Mouse (Mus musculus) adipocyte (in vitro differentiated cells): ENCODE results near the gene Iqschfp.

ENCODE experiments used
- DNase-seq: peaks from one replicate; pipeline ENCODE4 v3.0.0-alpha.2; 2016; ENCODE audit warnings: low spot score

The Iqschfp gene

GRCm38 (mm10) chr3:67892026-67892705 lies at the start of gene Iqschfp, which contains the start of gene Iqcj:
TSS of gene Iqschfp (plus strand) at chr3:67892232.
TSS of gene Iqcj (plus strand) at chr3:67892220.
- no peak for DNase-seq

- DNase-seq: no peak
These were observed 39.6 kb upstream of the Iqschfp start for GRCm38 (mm10) chr3:67852397-67852796.

- no peak for DNase-seq
These were observed 30.5 kb upstream of the Iqschfp start for GRCm38 (mm10) chr3:67861524-67861923.

- DNase-seq: no peak
These were observed 24.5 kb upstream of the Iqschfp start for GRCm38 (mm10) chr3:67867420-67868065.

- DNase-seq: no peak
These were observed 22.6 kb upstream of the Iqschfp start for GRCm38 (mm10) chr3:67869424-67869823.

GRCm38 (mm10) chr3:67877253-67877652 lies 14.8 kb upstream of the Iqschfp start:
- DNase-seq: no peak

GRCm38 (mm10) chr3:67884335-67884734 lies 7.7 kb upstream of the Iqschfp start:
- no peak for DNase-seq

- no peak for DNase-seq
These were observed 5.9 kb upstream of the Iqschfp start for GRCm38 (mm10) chr3:67886176-67886575.

- DNase-seq: no peak
These were observed 4.8 kb upstream of the Iqschfp start for GRCm38 (mm10) chr3:67887251-67887650.

GRCm38 (mm10) chr3:67892768-67893167 lies 736 bp downstream of the Iqschfp start:
- no peak for DNase-seq

- DNase-seq: no peak
These were observed 10.5 kb downstream of the Iqschfp start for GRCm38 (mm10) chr3:67902517-67902916.

- DNase-seq: no peak
These were observed 16.6 kb downstream of the Iqschfp start for GRCm38 (mm10) chr3:67908586-67908985.

GRCm38 (mm10) chr3:67918098-67918497 lies 26.1 kb downstream of the Iqschfp start:
- no peak for DNase-seq

GRCm38 (mm10) chr3:67918634-67919259 lies 26.7 kb downstream of the Iqschfp start:
- no peak for DNase-seq

GRCm38 (mm10) chr3:67923095-67923494 lies 31.1 kb downstream of the Iqschfp start:
- no peak for DNase-seq

GRCm38 (mm10) chr3:67925453-67925852 lies 33.4 kb downstream of the Iqschfp start:
- no peak for DNase-seq

- DNase-seq: no peak
These were observed 38.5 kb downstream of the Iqschfp start for GRCm38 (mm10) chr3:67930424-67931133.

GRCm38 (mm10) chr3:67931181-67931580 lies 39.1 kb downstream of the Iqschfp start:
- no peak for DNase-seq

- DNase-seq: no peak
These were observed 39.9 kb downstream of the Iqschfp start for GRCm38 (mm10) chr3:67931914-67932313.

GRCm38 (mm10) chr3:67935829-67936228 lies 43.8 kb downstream of the Iqschfp start:
- DNase-seq: no peak

- no peak for DNase-seq
These were observed 55.0 kb downstream of the Iqschfp start for GRCm38 (mm10) chr3:67947000-67947399.

GRCm38 (mm10) chr3:67952517-67952940 lies 60.5 kb downstream of the Iqschfp start:
- DNase-seq: no peak
